Mouse (Mus musculus) cerebellum, adult 2 months (tissue): Measurements from ENCODE around the gene Trank1.

Experiments used
- CTCF ChIP-seq: fragments of 200-500 bp; IDR thresholded peaks from 2 replicates; pipeline ENCODE4 v1.5.1; 2011; ENCODE audit warnings: low read depth, mild to moderate bottlenecking, control low read depth, low read length, moderate library complexity, borderline replicate concordance; ENCODE audit not compliant: insufficient read depth
- POLR2A ChIP-seq: fragments of 200-500 bp; IDR thresholded peaks from 2 replicates; pipeline ENCODE4 v1.6.1; 2011; ENCODE audit warnings: low read length, control low read depth, borderline replicate concordance; ENCODE audit not compliant: insufficient read depth

DNA sequence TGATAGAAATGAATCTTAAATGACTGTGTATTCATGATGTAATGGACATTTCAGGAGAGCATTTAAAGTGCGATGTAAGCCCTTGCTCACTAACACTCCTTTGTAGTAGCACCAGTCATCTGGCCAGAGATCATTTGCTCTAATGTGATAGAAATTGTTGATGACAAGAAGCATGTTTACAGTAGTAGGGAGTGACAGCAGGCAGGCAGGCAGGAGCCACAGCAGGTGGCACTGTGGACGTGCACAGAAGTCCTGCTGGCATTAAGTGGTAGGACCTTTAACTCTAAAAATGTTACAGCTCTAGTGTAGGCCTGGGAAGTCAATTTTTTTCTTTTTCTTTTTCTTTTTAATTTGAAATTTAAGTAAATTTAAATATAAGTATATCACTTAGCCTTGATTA lies 56.2 kb downstream of the Trank1 start:
- TF ChIP-seq POLR2A (no peak), CTCF (no peak)
